Mouse (Mus musculus): ENCODE measurements around the gene Ebf3.

Gene Ebf3

GRCm38 (mm10) chr7:137289290-137289957, 24.8 kb downstream of the Ebf3 start:
- DNase-seq (ENCODE audit: low spot score in 2 of 2), result no peak

GRCm38 (mm10) chr7:137278171-137278570, 36.1 kb downstream of the Ebf3 start:
- DNase-seq (ENCODE audit: low spot score in 2 of 2), result no peak

GRCm38 (mm10) chr7:137277713-137278112, 36.5 kb downstream of the Ebf3 start:
- no peak for DNase-seq (ENCODE audit: low spot score in 2 of 2)

GRCm38 (mm10) chr7:137272252-137272651, 42.0 kb downstream of the Ebf3 start:
- DNase-seq (ENCODE audit: low spot score in 2 of 2), result no peak

- DNase-seq (ENCODE audit: low spot score in 2 of 2), result no peak
Observed at GRCm38 (mm10) chr7:137268452-137269155, 45.6 kb downstream of the Ebf3 start.

- DNase-seq (ENCODE audit: low spot score in 2 of 2), result no peak
Observed at GRCm38 (mm10) chr7:137267441-137267840, 46.8 kb downstream of the Ebf3 start.

GRCm38 (mm10) chr7:137266575-137266974, 47.7 kb downstream of the Ebf3 start:
- DNase-seq (ENCODE audit: low spot score in 2 of 2), result no peak

- no peak for DNase-seq (ENCODE audit: low spot score in 2 of 2)
Observed at GRCm38 (mm10) chr7:137262330-137262729, 51.9 kb downstream of the Ebf3 start.

GRCm38 (mm10) chr7:137246213-137246872, 67.9 kb downstream of the Ebf3 start:
- peak in 1 of 2 experiments; percentile 18 for DNase-seq (ENCODE audit: low spot score in 2 of 2)

GRCm38 (mm10) chr7:137244839-137245238, 69.4 kb downstream of the Ebf3 start:
- no peak for DNase-seq (ENCODE audit: low spot score in 2 of 2)

GRCm38 (mm10) chr7:137240481-137240880, 73.8 kb downstream of the Ebf3 start:
- DNase-seq (ENCODE audit: low spot score in 2 of 2), result no peak

GRCm38 (mm10) chr7:137239542-137240133, 74.6 kb downstream of the Ebf3 start:
- no peak for DNase-seq (ENCODE audit: low spot score in 2 of 2)

- no peak for DNase-seq (ENCODE audit: low spot score in 2 of 2)
Observed at GRCm38 (mm10) chr7:137237419-137237818, 76.8 kb downstream of the Ebf3 start.

- DNase-seq (ENCODE audit: low spot score in 2 of 2), result no peak
Observed at GRCm38 (mm10) chr7:137223823-137224222, 90.4 kb downstream of the Ebf3 start.

- DNase-seq (ENCODE audit: low spot score in 2 of 2), result no peak
Observed at GRCm38 (mm10) chr7:137222831-137223505, 91.3 kb downstream of the Ebf3 start.

GRCm38 (mm10) chr7:137221599-137221998, 92.6 kb downstream of the Ebf3 start:
- DNase-seq (ENCODE audit: low spot score in 2 of 2), result no peak

- no peak for DNase-seq (ENCODE audit: low spot score in 2 of 2)
Observed at GRCm38 (mm10) chr7:137220436-137220835, 93.8 kb downstream of the Ebf3 start.

- no peak for DNase-seq (ENCODE audit: low spot score in 2 of 2)
Observed at GRCm38 (mm10) chr7:137218706-137219105, 95.5 kb downstream of the Ebf3 start.

- no peak for DNase-seq (ENCODE audit: low spot score in 2 of 2)
Observed at GRCm38 (mm10) chr7:137213444-137213843, 100.8 kb downstream of the Ebf3 start.

- DNase-seq (ENCODE audit: low spot score in 2 of 2), result no peak
Observed at GRCm38 (mm10) chr7:137211332-137211731, 102.9 kb downstream of the Ebf3 start.

GRCm38 (mm10) chr7:137209688-137210345, 104.4 kb downstream of the Ebf3 start:
- no peak for DNase-seq (ENCODE audit: low spot score in 2 of 2)

All from natural killer cell, adult 2 months (primary cell).